22 mouse cellular contexts compared by ENCODE assay signal in the genomic region with DNA sequence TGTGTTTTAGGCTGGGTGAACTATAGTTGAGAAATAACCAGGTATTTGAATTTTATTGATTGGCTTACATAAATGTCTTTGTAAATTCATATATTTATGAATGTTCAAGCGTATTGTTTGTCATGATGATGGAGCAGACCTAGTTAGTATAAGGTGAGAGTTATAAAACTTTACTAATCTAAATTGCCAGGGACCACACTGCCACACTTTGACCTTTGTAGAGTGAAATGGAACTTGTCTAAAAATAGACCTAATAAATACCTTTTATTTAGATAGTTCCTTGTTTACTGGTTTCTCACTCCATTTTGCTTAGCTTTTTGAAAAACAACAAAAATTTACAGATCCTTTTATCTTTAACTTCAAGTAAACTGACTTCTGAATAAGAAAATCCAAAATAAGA.
DNase-seq lines count a peak whose midpoint lies in the region; ATAC-seq lines count a peak whose summit lies in the region.
"Had no signal": no experiment of that assay in that cellular context is flagged by ENCODE, and none has a peak within 500 bp of the region (broad histone marks: within the 10 kb centered on the region; RNA-seq: fewer than 3 reads in every experiment).

No protein-coding gene starts in this region.

- 85% methylated on average over 1 of the region's 1 CpGs for WGBS in heart, embryonic 10.5 days
- WGBS in heart, embryonic 12.5 days, result 95% methylated on average over 1 of the region's 1 CpGs
- WGBS in intestine, embryonic 15.5 days, result 70% methylated on average over 1 of the region's 1 CpGs
- WGBS in intestine, embryonic 16.5 days, result 68% methylated on average over 1 of the region's 1 CpGs

- H3K4me2 ChIP-seq in heart, embryonic 12.5 days, result no peak overlapping the region
- no peak overlapping the region for H3K4me2 ChIP-seq in intestine, embryonic 15.5 days (replicated peaks)
- H3K4me2 ChIP-seq in intestine, embryonic 16.5 days (ENCODE audit: low read depth, low read length), result no peak overlapping the region
- H3K4me2 ChIP-seq: embryonic facial prominence, embryonic 13.5 days; forebrain, embryonic 12.5 days; forebrain, embryonic 15.5 days; hindbrain, embryonic 12.5 days; hindbrain, embryonic 15.5 days had no signal

- H3K4me3 ChIP-seq in heart, embryonic 10.5 days, result no peak overlapping the region
- no peak overlapping the region for H3K4me3 ChIP-seq in heart, embryonic 12.5 days
- H3K4me3 ChIP-seq in intestine, embryonic 15.5 days (replicated peaks), result no peak overlapping the region
- H3K4me3 ChIP-seq in intestine, embryonic 16.5 days (ENCODE audit: low read length), result no peak overlapping the region
- H3K4me3 ChIP-seq: embryonic facial prominence, embryonic 10.5 days; embryonic facial prominence, embryonic 13.5 days; erythroblast, embryonic 14.5 days; forebrain, embryonic 12.5 days; forebrain, embryonic 15.5 days; hindbrain, embryonic 12.5 days; hindbrain, embryonic 15.5 days had no signal

- DNase-seq in heart, embryonic 10.5 days (ENCODE audit: low spot score), result no peak
- DNase-seq in kidney, postnatal 14 days, result no peak
- no peak for DNase-seq in testis, postnatal 10 days (ENCODE audit: low spot score)
- DNase-seq: adrenal gland, adult 2 months; adrenal gland, postnatal 14 days; cerebellum, adult 11-12 months; cerebellum, adult 8-10 months; cerebellum, postnatal 10 days; cerebellum, postnatal 36 days; embryo, embryonic 11 days; heart, postnatal 10 days had no signal

- no peaks in the 10 kb centered on the region for H3K9me3 ChIP-seq in heart, embryonic 10.5 days
- H3K9me3 ChIP-seq in heart, embryonic 12.5 days (replicated peaks), result peaks cover 7% of the 10 kb centered on the region; the same call in 1 of the 2 replicates
- no peaks in the 10 kb centered on the region for H3K9me3 ChIP-seq in intestine, embryonic 15.5 days
- H3K9me3 ChIP-seq in intestine, embryonic 16.5 days (ENCODE audit: control insufficient read depth, low read length), result no peaks in the 10 kb centered on the region
- H3K9me3 ChIP-seq: embryonic facial prominence, embryonic 10.5 days; embryonic facial prominence, embryonic 13.5 days; forebrain, embryonic 12.5 days; forebrain, embryonic 15.5 days; hindbrain, embryonic 12.5 days; hindbrain, embryonic 15.5 days had no signal

- H3K36me3 ChIP-seq in heart, embryonic 10.5 days, result peaks cover 8% of the 10 kb centered on the region; the same call in 1 of the 2 replicates
- peaks cover 6% of the 10 kb centered on the region; the same call in 1 of the 2 replicates for H3K36me3 ChIP-seq in heart, embryonic 12.5 days
- H3K36me3 ChIP-seq in intestine, embryonic 15.5 days, result no peaks in the 10 kb centered on the region
- H3K36me3 ChIP-seq in intestine, embryonic 16.5 days (ENCODE audit: control insufficient read depth, insufficient read depth, low read length), result no peaks in the 10 kb centered on the region
- H3K36me3 ChIP-seq: embryonic facial prominence, embryonic 10.5 days; embryonic facial prominence, embryonic 13.5 days; forebrain, embryonic 12.5 days; forebrain, embryonic 15.5 days; hindbrain, embryonic 12.5 days; hindbrain, embryonic 15.5 days had no signal

- H3K27me3 ChIP-seq in heart, embryonic 10.5 days (ENCODE audit: insufficient read depth, poor library complexity, severe bottlenecking), result no peaks in the 10 kb centered on the region
- H3K27me3 ChIP-seq in heart, embryonic 12.5 days (replicated peaks), result no peaks in the 10 kb centered on the region
- H3K27me3 ChIP-seq in intestine, embryonic 15.5 days (replicated peaks), result no peaks in the 10 kb centered on the region
- H3K27me3 ChIP-seq in intestine, embryonic 16.5 days (replicated peaks; ENCODE audit: control insufficient read depth, insufficient read depth, low read length), result no peaks in the 10 kb centered on the region
- H3K27me3 ChIP-seq: embryonic facial prominence, embryonic 13.5 days; forebrain, embryonic 12.5 days; forebrain, embryonic 15.5 days; hindbrain, embryonic 12.5 days; hindbrain, embryonic 15.5 days had no signal

- peaks cover 17% of the 10 kb centered on the region for H3K4me1 ChIP-seq in heart, embryonic 10.5 days
- peaks cover 19% of the 10 kb centered on the region for H3K4me1 ChIP-seq in heart, embryonic 12.5 days (replicated peaks)
- no peaks in the 10 kb centered on the region for H3K4me1 ChIP-seq in intestine, embryonic 15.5 days (replicated peaks)
- peaks cover 9% of the 10 kb centered on the region; the same call in 1 of the 2 replicates for H3K4me1 ChIP-seq in intestine, embryonic 16.5 days (ENCODE audit: control insufficient read depth, insufficient read depth, low read length)
- H3K4me1 ChIP-seq: forebrain, embryonic 12.5 days; forebrain, embryonic 15.5 days; hindbrain, embryonic 12.5 days; hindbrain, embryonic 15.5 days had no signal

- no peak for ATAC-seq in heart, embryonic 12.5 days (ENCODE audit: insufficient number of reproducible peaks, low FRiP score)
- ATAC-seq in intestine, embryonic 15.5 days, result 0 out of 2 replicates have a peak, but pooled peaks have one; percentile 39
- peak; percentile 50 for ATAC-seq in intestine, embryonic 16.5 days
- ATAC-seq: CD4-positive, CD25-positive, alpha-beta regulatory T cell, adult 4 months; forebrain, embryonic 15.5 days had no signal

- H3K27ac ChIP-seq in heart, embryonic 10.5 days, result peak overlapping the region; percentile 31; the same call in 1 of the 2 replicates
- H3K27ac ChIP-seq in heart, embryonic 12.5 days (ENCODE audit: poor library complexity, severe bottlenecking), result no peak overlapping the region
- no peak overlapping the region for H3K27ac ChIP-seq in intestine, embryonic 15.5 days
- no peak overlapping the region for H3K27ac ChIP-seq in intestine, embryonic 16.5 days (ENCODE audit: low read length)
- H3K27ac ChIP-seq: embryonic facial prominence, embryonic 10.5 days; embryonic facial prominence, embryonic 13.5 days; forebrain, embryonic 12.5 days; forebrain, embryonic 15.5 days; hindbrain, embryonic 12.5 days; hindbrain, embryonic 15.5 days had no signal

- H3K9ac ChIP-seq in heart, embryonic 12.5 days, result no peak overlapping the region
- no peak overlapping the region for H3K9ac ChIP-seq in intestine, embryonic 15.5 days
- no peak overlapping the region for H3K9ac ChIP-seq in intestine, embryonic 16.5 days (ENCODE audit: low read depth, low read length)
- H3K9ac ChIP-seq: embryonic facial prominence, embryonic 13.5 days; forebrain, embryonic 12.5 days; forebrain, embryonic 15.5 days; hindbrain, embryonic 12.5 days; hindbrain, embryonic 15.5 days had no signal
